Mouse (Mus musculus) cerebellum, adult 2 months (tissue): Measurements from ENCODE around the gene Sirt1.

ENCODE experiments used
- CTCF ChIP-seq: fragments of 200-500 bp; IDR thresholded peaks from 2 replicates; pipeline ENCODE4 v1.5.1; 2011; ENCODE audit warnings: low read depth, mild to moderate bottlenecking, control low read depth, low read length, moderate library complexity, borderline replicate concordance; ENCODE audit not compliant: insufficient read depth
- POLR2A ChIP-seq: fragments of 200-500 bp; IDR thresholded peaks from 2 replicates; pipeline ENCODE4 v1.6.1; 2011; ENCODE audit warnings: low read length, control low read depth, borderline replicate concordance; ENCODE audit not compliant: insufficient read depth

- no peak for TF ChIP-seq CTCF
- TF ChIP-seq POLR2A: no peak
Measured at GRCm38 (mm10) chr10:63367386-63367785, 14.1 kb downstream of the Sirt1 start.
